Mouse (Mus musculus): ENCODE results near the gene Zbed4.
A peak's percentile ranks its signal among the peaks of the same experiment; 100 is the strongest.

Gene Zbed4

GRCm38 (mm10) chr15:88814411-88815047, 63.1 kb downstream of the Zbed4 start:
- DNase-seq = no peak

- no peak for DNase-seq
These were observed 63.8 kb downstream of the Zbed4 start for GRCm38 (mm10) chr15:88815196-88815700.

GRCm38 (mm10) chr15:88819026-88819905, 67.8 kb downstream of the Zbed4 start, which contains the start of the genes Alg12 and Creld2:
Gene Alg12, minus strand, starts transcription at chr15:88819318.
Gene Creld2, plus strand, starts transcription at chr15:88819646.
- DNase-seq = peak; percentile 99

- DNase-seq = no peak
These were observed 68.4 kb downstream of the Zbed4 start for GRCm38 (mm10) chr15:88819906-88820303.

DNA sequence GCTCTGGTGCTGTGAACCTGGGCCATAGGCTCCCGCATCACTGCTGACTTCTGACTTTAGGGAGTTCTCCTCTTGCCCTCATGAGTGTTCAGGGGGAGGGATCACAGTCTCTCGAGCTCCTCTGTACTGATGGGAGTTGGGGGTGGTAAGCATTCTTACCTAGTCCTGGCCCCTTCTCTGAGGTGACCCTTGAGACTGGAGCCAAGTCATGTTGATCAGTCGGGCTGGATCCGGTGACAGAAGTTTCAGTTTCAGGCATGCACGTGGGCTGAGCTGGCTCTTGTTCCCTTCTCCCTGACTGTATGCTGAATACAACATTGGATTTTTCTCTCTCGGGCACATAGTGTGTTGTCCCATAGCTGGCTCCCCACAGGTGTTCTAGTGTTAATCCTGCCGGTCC, 69.9 kb downstream of the Zbed4 start:
- DNase-seq = peak; percentile 10

DNA sequence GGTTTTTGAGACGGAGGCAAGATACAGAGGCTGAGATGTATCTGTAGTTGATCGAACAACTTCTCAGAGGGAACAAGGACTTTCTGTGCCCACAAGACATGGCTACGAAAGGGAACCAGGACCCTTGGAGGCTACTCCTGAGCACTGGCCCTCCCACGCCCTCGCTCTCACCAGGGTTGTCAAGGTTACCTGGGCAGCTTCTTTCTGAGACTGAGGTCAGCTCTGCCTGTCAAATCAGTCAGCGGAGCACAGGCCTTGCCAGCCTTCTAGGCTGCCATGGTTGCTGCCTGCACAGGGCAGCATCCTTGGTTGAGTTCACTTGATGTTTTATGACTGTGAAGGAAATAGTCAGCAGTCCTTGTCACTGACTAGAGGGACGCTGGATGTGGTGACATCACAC, 71.1 kb downstream of the Zbed4 start:
- peak; percentile 6 for DNase-seq

DNA sequence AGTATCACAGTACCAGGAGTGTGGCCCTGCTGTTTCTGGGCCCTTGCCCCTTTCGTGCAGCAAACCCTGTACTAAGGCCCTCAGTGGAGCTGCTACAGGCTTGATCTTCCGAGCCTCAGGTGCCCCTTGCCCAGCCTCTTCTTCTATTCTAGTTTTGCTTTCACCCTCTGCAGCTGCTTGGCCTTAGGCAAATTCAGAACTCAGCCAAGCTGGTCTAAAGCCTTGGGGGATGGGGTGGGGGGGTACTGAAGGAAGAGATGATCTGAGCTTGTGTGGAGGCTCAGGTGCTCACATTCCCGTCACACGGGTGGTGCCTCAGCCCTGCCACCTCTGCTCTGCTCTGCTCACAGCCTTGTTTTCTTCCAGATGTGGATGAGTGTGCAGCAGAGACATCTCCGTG, 71.9 kb downstream of the Zbed4 start:
- DNase-seq = no peak

DNA sequence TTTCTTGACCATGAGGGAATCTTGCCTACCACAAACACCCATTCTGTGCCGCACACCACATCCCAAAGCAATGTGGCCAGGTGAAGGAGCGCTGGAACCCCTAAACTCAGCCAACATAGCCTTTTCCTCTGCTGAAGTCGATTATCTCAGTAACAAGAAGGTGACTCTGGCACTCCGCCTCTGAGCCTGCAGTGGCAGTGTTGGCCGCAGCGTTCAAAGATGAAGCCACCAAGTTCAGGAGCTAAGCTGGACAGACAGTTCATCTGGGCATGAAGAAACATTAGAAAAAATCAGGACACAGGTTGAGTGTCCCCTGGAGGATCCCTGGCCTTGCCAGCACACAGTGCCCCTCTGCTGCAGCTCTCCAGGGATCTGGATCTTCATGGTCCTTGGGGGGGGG, 76.0 kb downstream of the Zbed4 start:
- no peak for DNase-seq

- peak; percentile 90 for DNase-seq
These were observed 76.7 kb downstream of the Zbed4 start for GRCm38 (mm10) chr15:88827991-88828799.

DNA sequence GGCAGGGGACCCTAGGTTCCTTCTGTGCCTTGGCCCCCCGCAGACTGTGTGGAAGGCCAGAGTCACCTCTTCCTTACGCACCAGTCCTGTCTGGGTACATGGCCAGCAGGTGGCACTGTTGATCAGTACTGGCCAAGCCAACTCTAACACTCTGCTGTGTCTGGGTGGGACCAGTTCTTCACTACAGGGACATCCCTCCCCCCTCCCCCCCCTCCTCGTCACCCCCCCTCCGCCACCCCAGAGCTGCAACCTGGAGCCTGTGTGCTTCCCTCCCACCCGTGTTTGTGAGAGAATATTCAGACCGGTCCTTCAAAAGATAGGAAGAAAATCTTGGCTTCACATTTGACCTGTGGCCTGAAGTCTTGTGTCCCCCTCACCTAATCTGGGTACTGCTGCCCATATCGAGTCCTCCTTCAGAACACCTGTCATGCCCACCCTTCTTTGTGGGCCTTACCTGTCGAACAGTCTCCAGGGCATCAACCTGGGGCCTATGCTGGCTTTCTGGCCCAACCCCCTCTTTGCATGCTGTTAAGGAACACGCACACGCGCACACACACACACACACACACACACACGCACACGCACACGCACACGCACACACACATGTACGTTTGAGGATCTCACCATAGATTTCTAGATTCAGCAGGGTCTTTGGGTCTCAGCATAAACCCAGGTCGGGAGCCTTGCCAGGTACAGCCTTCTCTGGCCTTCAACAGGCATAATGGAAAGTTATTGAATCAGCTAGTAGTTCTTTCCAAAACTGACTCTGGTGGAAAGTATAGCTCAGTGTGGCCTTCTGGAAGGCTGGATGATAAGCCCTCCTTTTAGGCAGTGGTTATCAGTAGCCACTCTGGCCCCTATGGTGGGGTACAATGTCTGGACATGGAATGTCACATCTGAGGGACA, 77.6 kb downstream of the Zbed4 start:
- peak; percentile 95 for DNase-seq

- DNase-seq = peak; percentile 14
These were observed 78.5 kb downstream of the Zbed4 start for GRCm38 (mm10) chr15:88829791-88830440.

- peak; percentile 14 for DNase-seq
These were observed 79.2 kb downstream of the Zbed4 start for GRCm38 (mm10) chr15:88830696-88831095.

DNA sequence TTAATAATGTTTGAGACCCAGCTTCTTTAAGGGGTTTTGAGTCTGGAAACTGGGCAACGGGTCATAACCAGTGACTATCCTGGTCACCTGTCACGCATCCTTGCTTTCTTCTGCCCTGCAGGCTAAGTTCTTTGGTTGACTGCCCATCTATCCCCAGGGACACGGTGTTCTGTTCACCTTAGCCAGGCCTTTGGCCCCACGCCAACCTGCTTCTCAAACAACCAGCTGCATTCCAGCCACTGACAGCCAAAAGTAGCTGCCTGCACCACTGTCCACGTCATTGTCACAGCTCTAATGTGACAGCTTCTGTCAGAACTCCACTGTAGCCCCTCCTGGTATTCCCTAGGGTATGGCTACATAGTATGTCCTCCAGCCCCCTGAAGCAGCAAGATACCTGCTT, 80.0 kb downstream of the Zbed4 start:
- peak; percentile 24 for DNase-seq

DNA sequence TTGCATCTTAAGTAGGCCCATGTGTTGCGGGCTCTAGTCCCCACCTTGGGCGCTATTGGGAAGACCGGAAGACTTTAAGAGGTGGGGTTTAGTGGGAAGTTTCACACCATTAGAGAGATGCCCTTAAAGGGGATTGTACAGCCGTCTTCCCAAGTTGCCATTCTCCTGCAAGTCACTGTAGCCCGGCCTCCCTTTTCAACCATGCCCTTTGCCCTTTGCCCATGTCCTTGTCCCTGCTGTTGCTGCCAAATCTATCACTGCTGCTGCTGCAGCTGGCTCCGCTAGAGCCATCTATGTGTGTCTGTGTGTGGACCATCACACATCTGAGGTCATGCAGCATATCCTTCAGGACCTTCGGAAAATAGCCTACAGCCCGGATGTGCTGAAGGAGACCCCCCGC, 81.1 kb downstream of the Zbed4 start:
- DNase-seq = peak; percentile 5

Data from cerebellum, adult 8-10 months (tissue).